Mouse (Mus musculus) kidney, postnatal 25 days (tissue): Measurements from ENCODE around the gene D430042O09Rik.

Source experiments
- DNase-seq, 2 experiments: peaks; one replicate each; pipeline ENCODE4 v3.0.0; 2021; ENCODE audit warnings: mixed read lengths in 2 of 2

D430042O09Rik gene

DNA sequence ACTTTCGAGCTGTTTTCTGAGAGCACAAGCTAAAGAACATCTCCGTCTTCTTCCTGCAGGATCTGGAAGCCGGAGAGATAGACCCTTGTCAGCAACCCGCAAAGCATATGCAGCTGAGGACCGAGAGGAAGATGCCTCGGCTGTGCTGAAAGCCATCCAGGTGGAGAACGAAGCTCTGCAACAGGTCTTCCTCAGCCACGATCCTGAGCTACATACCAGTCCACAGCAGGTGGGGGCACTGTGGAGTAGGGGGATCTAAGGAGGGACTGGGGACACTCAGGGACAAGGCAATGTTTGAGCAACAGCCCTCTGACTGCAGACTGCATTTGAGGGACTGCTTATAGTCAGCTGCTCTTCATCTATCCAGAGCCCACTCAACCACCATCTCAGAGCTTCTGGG, 105.0 kb downstream of the D430042O09Rik start:
- DNase-seq: no peak

DNA sequence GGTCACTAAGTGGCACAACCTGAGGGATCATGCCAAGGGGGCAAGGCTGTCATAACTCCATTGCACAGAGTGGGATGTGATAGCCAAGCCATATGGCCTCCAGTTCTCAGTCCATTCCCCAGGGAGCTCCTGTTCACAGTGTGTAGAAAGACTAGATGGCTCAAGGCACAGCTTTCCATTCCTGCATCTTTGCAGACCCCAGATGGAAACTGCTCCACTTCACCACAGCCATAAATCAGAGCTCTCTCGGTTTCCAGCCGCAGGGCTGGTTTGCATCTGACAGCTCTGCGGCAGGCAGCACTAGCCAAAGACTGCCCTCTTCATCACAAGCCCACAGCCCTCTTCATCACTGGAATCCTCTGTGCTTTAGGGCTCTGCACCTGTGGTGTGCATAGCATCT, 108.0 kb downstream of the D430042O09Rik start:
- DNase-seq: no peak

DNA sequence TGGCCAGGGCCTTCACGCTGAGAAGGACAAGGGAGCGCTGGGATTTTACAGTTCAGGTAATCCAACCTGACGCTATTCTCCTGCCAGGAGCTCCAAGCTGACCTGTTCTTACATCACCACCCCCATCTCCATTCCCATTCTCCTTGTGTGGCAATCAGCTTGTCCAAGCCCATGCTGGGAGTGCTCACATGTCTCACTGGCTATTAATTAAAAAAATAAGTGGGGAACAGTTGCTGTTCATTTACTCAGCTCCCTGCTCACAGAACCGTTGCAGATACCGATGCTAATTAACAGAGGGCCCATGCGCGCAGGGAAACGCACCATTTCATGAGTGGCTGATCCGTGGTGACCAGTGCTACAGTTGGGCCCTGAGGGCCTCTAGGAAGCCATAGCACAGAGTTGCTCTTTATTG, 110.6 kb downstream of the D430042O09Rik start:
- DNase-seq: peak; percentile 34 to 75

GRCm38 (mm10) chr7:125820233-125820632, 112.5 kb downstream of the D430042O09Rik start:
- DNase-seq: no peak

- no peak for DNase-seq
Observed at GRCm38 (mm10) chr7:125826425-125826824, 118.7 kb downstream of the D430042O09Rik start.

DNA sequence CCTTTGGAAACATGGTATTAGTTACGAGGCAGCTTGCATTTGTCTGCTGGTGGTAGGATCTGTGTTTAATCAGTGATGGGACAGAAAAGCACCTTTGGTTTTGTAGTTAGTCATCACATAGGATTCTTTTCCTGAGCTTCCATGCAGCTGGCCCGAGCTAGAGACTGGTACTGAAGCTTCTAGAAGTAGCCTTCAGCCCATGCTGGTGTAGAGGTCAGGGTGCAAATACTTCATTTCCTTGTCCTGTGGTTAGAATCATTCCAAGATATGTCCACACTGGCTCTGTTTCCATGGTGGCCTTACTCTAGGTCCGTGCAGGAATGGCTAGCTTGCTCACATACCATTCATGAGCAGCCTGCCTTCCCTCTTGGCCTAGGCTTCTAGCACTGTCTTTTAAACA, 119.2 kb downstream of the D430042O09Rik start:
- no peak for DNase-seq

DNA sequence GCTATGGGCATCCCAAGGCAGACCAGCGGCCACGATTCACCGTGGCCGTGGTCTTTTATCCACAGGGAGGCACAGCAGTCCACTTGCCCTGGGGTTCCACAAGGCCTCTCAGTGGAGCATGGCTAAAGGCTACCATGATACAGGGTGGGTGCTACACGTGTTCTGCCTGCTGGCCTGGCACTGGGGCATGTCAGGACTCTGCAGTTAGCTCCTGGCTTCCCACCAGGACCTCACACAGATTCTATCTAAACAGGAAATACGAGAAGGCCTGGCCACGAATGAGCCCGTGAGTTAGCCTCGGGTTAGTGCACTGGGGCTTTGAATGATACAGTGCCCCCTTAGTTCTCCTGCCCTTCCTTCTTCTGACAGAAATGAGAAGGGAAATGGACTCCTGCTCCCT, 119.7 kb downstream of the D430042O09Rik start:
- peak in 1 of 2 experiments; percentile 47 for DNase-seq

DNA sequence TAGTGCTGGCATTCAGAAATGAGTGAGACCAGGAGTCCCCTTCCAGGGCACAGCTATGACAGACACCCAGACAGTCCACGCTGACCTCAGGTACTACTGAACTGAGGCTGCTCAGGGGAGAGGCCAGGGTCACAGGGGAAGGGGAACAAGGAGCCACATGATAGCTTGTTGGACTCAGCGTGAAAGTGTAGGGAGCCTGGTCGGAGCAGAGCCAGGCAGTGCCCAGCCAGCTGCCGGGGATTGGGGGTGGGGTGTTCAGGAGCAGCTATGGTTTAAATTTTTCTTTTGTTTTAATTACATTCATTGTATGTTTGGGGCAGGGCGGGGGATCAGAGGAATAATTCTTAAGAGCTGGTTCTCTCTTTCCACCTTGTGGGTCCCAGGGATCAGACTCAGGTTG, 120.9 kb downstream of the D430042O09Rik start:
- no peak for DNase-seq

GRCm38 (mm10) chr7:125829121-125829666, 121.5 kb downstream of the D430042O09Rik start:
- DNase-seq: no peak

DNA sequence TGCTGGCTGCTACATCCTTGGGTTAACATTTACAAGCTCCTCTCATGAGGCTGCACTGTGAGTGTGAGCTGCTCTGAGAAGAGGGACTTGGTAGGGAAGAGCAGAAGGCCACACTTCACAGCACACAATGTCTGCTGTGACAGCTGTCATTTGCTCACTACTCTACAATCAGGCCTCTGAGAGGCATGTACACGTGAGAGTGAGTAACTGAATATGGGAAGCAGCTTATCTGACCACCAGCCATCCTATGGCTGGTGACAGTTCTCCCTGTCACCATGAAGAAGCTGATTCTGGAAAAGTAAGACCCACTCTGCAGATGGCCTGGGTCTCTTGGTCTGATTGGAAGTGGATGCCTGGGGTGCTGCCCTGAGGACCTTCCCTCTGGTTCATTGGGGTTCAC, 125.1 kb downstream of the D430042O09Rik start:
- DNase-seq: no peak

DNA sequence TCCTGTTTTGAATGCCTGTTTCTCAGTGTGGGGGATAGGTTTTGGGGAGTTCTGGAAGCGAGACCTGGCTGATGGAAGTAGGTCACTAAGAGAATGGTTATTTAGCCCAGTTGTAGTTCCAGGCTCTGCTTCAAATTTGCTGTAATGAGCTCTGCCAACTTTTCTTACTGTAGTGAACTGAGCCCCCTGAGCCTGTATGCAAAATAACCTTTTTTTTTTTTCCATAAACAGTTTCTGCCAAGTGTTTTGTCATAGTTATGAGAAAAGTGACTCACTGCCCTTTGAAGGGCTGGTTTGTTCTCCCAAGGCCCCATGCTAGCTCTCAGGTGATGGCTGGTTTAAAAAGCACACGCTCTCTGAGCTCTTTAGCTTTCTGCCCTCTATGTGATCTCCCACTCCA, 125.8 kb downstream of the D430042O09Rik start:
- DNase-seq: no peak

GRCm38 (mm10) chr7:125838078-125838742, 130.5 kb downstream of the D430042O09Rik start:
- DNase-seq: no peak

DNA sequence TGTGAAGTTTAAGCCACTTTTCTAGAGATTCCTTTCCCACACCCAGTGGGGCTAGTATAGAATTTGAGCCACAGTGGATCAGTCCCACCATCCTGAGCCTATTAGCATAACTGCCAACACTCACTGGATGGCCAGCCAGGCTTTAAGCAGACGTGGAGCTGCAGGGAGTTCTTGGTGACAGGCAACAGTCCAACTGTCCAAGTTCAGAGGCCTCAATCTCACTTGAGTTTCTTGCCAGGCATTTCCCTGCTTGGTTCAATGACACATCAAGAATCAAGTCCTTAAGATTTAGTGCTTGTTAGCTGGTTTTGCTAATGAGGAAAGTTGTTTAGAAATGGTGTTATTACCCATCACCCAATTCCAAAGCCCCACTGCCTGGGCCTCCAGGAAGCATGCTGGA, 137.9 kb downstream of the D430042O09Rik start:
- no peak for DNase-seq

DNA sequence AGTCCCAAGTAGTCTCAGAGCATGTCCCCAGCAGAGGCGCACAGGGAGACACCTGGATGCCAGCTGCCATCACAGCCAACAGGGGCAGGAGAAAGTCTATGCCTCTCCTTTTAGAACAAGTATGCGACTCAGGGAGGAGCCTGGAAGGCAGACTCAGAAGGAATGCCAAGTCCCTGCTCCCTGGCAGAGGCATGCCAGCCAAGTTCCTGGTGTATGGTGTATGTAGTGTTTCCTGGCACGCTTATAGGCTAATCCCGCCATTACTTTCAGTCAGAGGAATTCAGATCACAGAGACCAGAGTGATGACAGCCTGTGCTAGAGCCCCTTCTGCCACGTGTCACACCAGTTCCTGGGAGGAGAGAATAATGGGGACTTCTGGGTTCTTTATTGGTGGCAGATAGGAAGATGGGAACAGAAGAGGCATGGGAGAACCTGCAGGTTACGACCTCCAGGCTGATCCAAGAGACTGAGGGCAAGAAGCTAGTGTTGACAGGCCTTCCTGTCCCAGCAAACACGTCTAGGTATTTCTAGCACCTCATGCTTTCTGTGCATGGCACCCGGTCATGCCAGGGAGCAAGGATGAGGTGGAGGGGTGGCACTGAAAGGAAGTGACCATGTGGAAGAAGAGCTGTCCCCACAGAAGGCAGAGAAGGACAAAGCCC, 139.3 kb downstream of the D430042O09Rik start:
- DNase-seq: no peak

- no peak for DNase-seq
Observed at GRCm38 (mm10) chr7:125847528-125847866, 139.8 kb downstream of the D430042O09Rik start.

GRCm38 (mm10) chr7:125859564-125859963, 151.9 kb downstream of the D430042O09Rik start:
- DNase-seq: no peak

- DNase-seq: no peak
Observed at GRCm38 (mm10) chr7:125860421-125860820, 152.7 kb downstream of the D430042O09Rik start.

GRCm38 (mm10) chr7:125864026-125864425, 156.3 kb downstream of the D430042O09Rik start:
- no peak for DNase-seq

DNA sequence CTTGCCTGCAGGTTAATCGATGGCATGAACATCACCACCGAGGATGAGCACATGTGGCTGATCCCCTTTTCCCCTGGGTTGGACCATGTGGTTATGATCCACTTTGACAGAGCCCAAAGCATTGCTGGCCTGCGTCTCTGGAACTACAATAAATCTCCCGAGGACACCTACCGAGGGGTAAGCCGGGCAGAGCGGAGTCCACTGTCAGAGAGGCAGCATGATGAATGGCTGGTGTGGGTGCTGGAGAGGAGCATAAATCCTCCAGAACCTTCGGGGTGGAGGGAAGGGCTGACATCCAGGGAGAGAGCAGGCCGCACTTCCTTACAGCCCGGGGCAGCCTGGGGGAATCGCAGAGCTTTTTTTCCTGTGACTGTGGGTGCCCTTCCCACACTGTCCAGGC, 157.5 kb downstream of the D430042O09Rik start:
- no peak for DNase-seq

GRCm38 (mm10) chr7:125868570-125868969, 160.9 kb downstream of the D430042O09Rik start:
- no peak for DNase-seq

DNA sequence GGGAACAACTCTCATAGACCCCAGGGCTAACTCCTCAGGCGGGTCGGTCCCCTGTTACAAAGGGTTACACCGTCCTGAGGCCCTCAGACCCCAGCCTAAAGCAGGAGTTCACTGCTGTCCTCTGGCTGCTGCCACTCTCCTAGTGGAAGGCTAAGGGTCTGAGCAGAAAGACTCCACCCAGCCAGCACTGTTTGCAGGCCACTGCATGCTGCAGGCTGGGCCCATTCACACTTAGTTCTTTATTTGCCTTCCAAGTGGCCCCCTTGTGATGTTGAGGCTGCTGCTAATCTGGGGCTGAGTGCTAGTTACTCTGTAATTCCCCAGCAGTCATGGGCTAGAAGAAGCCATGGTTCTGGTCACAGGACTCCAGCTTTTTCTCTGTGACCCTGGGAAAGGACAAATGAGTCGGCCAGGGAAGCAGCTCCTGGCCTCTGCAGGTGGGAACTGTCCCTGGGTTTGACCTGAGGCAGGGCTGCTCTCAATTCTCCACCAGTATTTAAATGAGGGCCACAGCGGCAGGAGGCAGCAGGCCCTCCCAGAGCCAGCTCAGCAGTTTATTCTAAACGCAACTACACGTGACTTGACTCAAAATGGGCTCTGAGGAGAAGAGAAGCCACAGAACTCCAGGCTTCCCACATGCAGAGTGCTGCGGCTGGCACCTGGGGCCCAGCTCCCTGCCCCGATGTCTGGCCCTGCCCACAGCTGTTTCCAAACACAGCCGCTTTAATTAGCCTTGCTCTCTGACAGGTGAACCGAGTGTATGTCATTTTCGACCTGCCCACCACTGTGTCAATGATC, 163.9 kb downstream of the D430042O09Rik start:
- DNase-seq: peak; percentile 11 to 47

DNA sequence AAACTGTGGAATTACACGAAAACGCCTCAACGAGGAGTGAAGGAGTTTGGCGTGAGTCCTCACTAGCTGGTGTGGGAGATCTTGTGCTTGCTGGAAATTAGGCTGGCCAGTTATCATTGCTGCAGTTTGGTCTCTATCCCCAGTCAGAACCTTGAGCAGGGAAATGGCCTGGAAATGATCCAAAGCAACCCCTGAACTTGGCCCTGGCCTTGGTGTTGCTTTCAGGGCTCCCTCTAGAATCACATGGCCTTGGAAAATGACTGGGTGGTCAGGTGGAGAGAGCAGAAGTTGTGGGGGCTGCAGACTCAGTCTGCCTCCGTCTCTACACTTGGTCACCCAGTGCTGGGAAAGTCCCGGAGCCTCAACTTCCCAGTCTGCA, 164.5 kb downstream of the D430042O09Rik start:
- no peak for DNase-seq

DNA sequence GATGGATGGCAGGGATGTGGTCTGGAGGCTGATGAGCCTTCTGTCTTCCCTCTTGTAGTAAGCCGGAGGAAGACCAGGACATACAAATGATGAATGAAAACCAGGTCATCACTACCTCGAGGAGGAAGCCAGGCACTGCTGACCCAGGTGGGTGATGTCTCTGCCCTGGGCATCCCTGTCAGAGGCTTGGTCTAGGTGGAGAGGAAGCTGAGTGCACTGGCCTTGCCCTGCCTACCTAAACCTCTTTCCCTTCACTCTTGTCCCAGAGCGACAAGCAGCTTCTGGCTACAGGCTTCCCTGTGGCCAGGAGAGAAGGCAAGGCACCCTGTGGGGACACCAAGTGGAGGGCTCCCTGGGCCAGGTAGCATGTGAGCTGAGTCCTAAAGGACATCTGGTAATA, 165.2 kb downstream of the D430042O09Rik start:
- DNase-seq: no peak
